Mouse (Mus musculus) olfactory bulb, adult 2 months (tissue): ENCODE data around the gene Hlcs. TPM values are rescaled to one million over a fixed set of nuclear protein-coding genes. Genes with fewer than 3 reads are reported as not detected.

Source experiments
- H3K27ac ChIP-seq: fragments of 200-500 bp; 2 replicates; pipeline ENCODE4 v1.5.1; 2012; ENCODE audit warnings: low read depth, low read length; ENCODE audit not compliant: insufficient read depth
- H3K4me1 ChIP-seq: fragments of 200-500 bp; 2 replicates; pipeline ENCODE4 v1.6.1; 2012; ENCODE audit warnings: low read length; ENCODE audit not compliant: control insufficient read depth, insufficient read depth
- H3K4me3 ChIP-seq: fragments of 200-500 bp; 2 replicates; pipeline ENCODE4 v1.5.1; 2012; ENCODE audit warnings: mild to moderate bottlenecking, low read depth, low read length, moderate library complexity; ENCODE audit not compliant: insufficient read depth
- CTCF ChIP-seq: fragments of 200-500 bp; IDR thresholded peaks from 2 replicates; pipeline ENCODE4 v1.5.1; 2012; ENCODE audit warnings: low read depth, mild to moderate bottlenecking, low read length, moderate library complexity; ENCODE audit not compliant: insufficient read depth
- POLR2A ChIP-seq: fragments of 200-500 bp; IDR thresholded peaks from 2 replicates; pipeline ENCODE4 v1.6.1; 2012; ENCODE audit warnings: mild to moderate bottlenecking, low read depth, low read length, moderate library complexity; ENCODE audit not compliant: insufficient read depth
- WGBS: fragments of 180-500 bp; shearing (Covaris S2); methylation state at CpG from one replicate; pipeline ENCODE4 v1.1.7; 2018; 5-methylcytosine and 5-hydroxymethylcytosine counted together
- polyA plus RNA-seq: library from polyadenylated mRNA; stranded (reverse); fragments of >200 nt; gene quantifications from 2 replicates; pipeline ENCODE4 v1.2.4, GENCODE M21; 2012; ENCODE audit warnings: low replicate concordance; ENCODE audit not compliant: missing spikeins, insufficient read depth, insufficient read length

Gene Hlcs
- polyA plus RNA-seq, 1 experiment = not detected

GRCm38 (mm10) chr16:94134218-94134617 is 179.2 kb downstream of the Hlcs start:
- Histone ChIP-seq H3K27ac (no peak overlapping the region), H3K4me3 (no peak overlapping the region), H3K4me1 (peaks cover 8% of the 10 kb centered on the region; the same call in 1 of the 2 replicates)
- no peak for TF ChIP-seq CTCF
- no peak for TF ChIP-seq POLR2A
- 94% methylated on average over 10 of the region's 10 CpGs for WGBS

GRCm38 (mm10) chr16:94128236-94128835 is 185.0 kb downstream of the Hlcs start:
- H3K27ac ChIP-seq = no peak overlapping the region
- TF ChIP-seq POLR2A = no peak
- no peak for TF ChIP-seq CTCF
- 71% methylated on average over 2 of the region's 2 CpGs for WGBS
- H3K4me3 ChIP-seq = no peak overlapping the region
- peaks cover 21% of the 10 kb centered on the region for H3K4me1 ChIP-seq

GRCm38 (mm10) chr16:94126200-94126599 is 187.2 kb downstream of the Hlcs start:
- Histone ChIP-seq H3K27ac (no peak overlapping the region), H3K4me3 (no peak overlapping the region), H3K4me1 (peaks cover 21% of the 10 kb centered on the region)
- 38% methylated on average over 9 of the region's 9 CpGs for WGBS
- TF ChIP-seq CTCF (no peak), POLR2A (no peak)

- peak overlapping the region; percentile 48 for H3K4me3 ChIP-seq
- no peak for TF ChIP-seq POLR2A
- no peak for TF ChIP-seq CTCF
- WGBS = under 1% methylated on average over 83 of the region's 83 CpGs
- peaks cover 13% of the 10 kb centered on the region for H3K4me1 ChIP-seq
- H3K27ac ChIP-seq = no peak overlapping the region
Observed at GRCm38 (mm10) chr16:94125172-94125981, 188.0 kb downstream of the Hlcs start.

- peaks cover 11% of the 10 kb centered on the region for H3K4me1 ChIP-seq
- no peak overlapping the region for H3K27ac ChIP-seq
- TF ChIP-seq CTCF (no peak), POLR2A (no peak)
- WGBS = 34% methylated on average over 11 of the region's 11 CpGs
- H3K4me3 ChIP-seq = no peak overlapping the region
Observed at GRCm38 (mm10) chr16:94123247-94123646, 190.1 kb downstream of the Hlcs start.

- Histone ChIP-seq H3K4me3 (no peak overlapping the region), H3K27ac (no peak overlapping the region), H3K4me1 (peaks cover 11% of the 10 kb centered on the region)
- WGBS = 94% methylated on average over 3 of the region's 3 CpGs
- no peak for TF ChIP-seq POLR2A
- TF ChIP-seq CTCF = no peak
Observed at GRCm38 (mm10) chr16:94122347-94122746, 191.0 kb downstream of the Hlcs start.

GRCm38 (mm10) chr16:94118394-94118793 is 195.0 kb downstream of the Hlcs start:
- H3K27ac ChIP-seq = no peak overlapping the region
- TF ChIP-seq POLR2A = no peak
- no peak for TF ChIP-seq CTCF
- WGBS = 97% methylated on average over 1 of the region's 1 CpGs
- H3K4me3 ChIP-seq = no peak overlapping the region
- H3K4me1 ChIP-seq = no peaks in the 10 kb centered on the region

GRCm38 (mm10) chr16:94117333-94117732 is 196.0 kb downstream of the Hlcs start:
- H3K4me1 ChIP-seq = no peaks in the 10 kb centered on the region
- WGBS = 42% methylated on average over 6 of the region's 6 CpGs
- no peak overlapping the region for H3K27ac ChIP-seq
- no peak for TF ChIP-seq CTCF
- no peak for TF ChIP-seq POLR2A
- H3K4me3 ChIP-seq = no peak overlapping the region

GRCm38 (mm10) chr16:94114693-94115092 is 198.7 kb downstream of the Hlcs start:
- Histone ChIP-seq H3K4me1 (no peaks in the 10 kb centered on the region), H3K4me3 (no peak overlapping the region), H3K27ac (no peak overlapping the region)
- WGBS = 84% methylated on average over 9 of the region's 9 CpGs
- no peak for TF ChIP-seq CTCF
- no peak for TF ChIP-seq POLR2A
